Mouse (Mus musculus) Patski (cell line): ENCODE measurements at regions not wholly inside any gene's neighbourhood (a gene's known extent, or its start where the extent isn't known, plus 50 kb on each side); places are given as distances from the start of the nearest gene placed in this dataset.

Source experiments
- ATAC-seq: fragments of 100-300 bp; one replicate; pipeline ENCODE4 v1.8.0; 2021
- CTCF ChIA-PET: fragments of 350-600 bp; sonication (Branson Sonifier 250); formaldehyde crosslinking; loops from one replicate; lab custom pipeline; 2022; ENCODE audit warnings: inconsistent platforms; lab: Charles Lee
- POLR2A ChIA-PET: fragments of 350-600 bp; sonication (Branson Sonifier 250); formaldehyde crosslinking; loops from one replicate; lab custom pipeline; 2022; ENCODE audit warnings: antibody characterized with exemption, inconsistent platforms; lab: Charles Lee
- DNase-seq: peaks from one replicate; pipeline ENCODE4 v3.0.0-alpha.2; 2011; ENCODE audit warnings: low read depth, low spot score
- H3K27me3 ChIP-seq: fragments of 371-371 bp; one replicate; pipeline ENCODE4 v1.5.1; 2021
- CTCF ChIP-seq: fragments of 100-300 bp; IDR thresholded peaks from one replicate; pipeline ENCODE4 v1.5.1; 2021
- in situ Hi-C: fragments of 300-500 bp; cut with MboI; formaldehyde crosslinking; loops from 3 replicates; pipeline ENCODE4 v1.11.1; 2018; ENCODE audit warnings: low pct_unique_long_range_greater_than_20kb, mixed read lengths

GRCm38 (mm10) chr17:45881284-45881683, 147.6 kb upstream of the 1600014C23Rik start:
- TF ChIP-seq CTCF, result no peak
- DNase-seq, result no peak
- H3K27me3 ChIP-seq, result no peaks in the 10 kb centered on the region
- no peak for ATAC-seq
- ChIA-PET CTCF (interaction anchor here (1.0 kb wide), 2 partner anchors 8 to 12 kb away, joined by 3 to 4 read pairs; no protein-coding TSS in a partner anchor), POLR2A (no interaction called here)
- in situ Hi-C loops, result loop anchor here (5.0 kb wide), 1 partner anchor 144 kb away; no protein-coding TSS in a partner anchor

GRCm38 (mm10) chr17:45880761-45881160, 147.1 kb upstream of the 1600014C23Rik start:
- CTCF ChIA-PET, result interaction anchor here (0.7 to 1.0 kb wide), 3 partner anchors 8 to 25 kb away, joined by 3 to 4 read pairs (median 3); no protein-coding TSS in a partner anchor
- in situ Hi-C loops, result loop anchor here (5.0 kb wide), 1 partner anchor 143 kb away; no protein-coding TSS in a partner anchor

GRCm38 (mm10) chr17:45879478-45880250, 146.0 kb upstream of the 1600014C23Rik start:
- ATAC-seq (peak; percentile 37), DNase-seq (no peak)
- in situ Hi-C loops, result loop anchor here (5.0 kb wide), 1 partner anchor 142 kb away; no protein-coding TSS in a partner anchor
- no peaks in the 10 kb centered on the region for H3K27me3 ChIP-seq
- TF ChIP-seq CTCF, result no peak
- CTCF ChIA-PET, result no interaction called here
- POLR2A ChIA-PET, result interaction anchor here (1.4 kb wide), 1 partner anchor 18 kb away, joined by 4 read pairs; no protein-coding TSS in a partner anchor

More at GRCm38 (mm10) chr17:45880761-45881160, 147.1 kb upstream of the 1600014C23Rik start:
- ATAC-seq (no peak), DNase-seq (no peak)
- H3K27me3 ChIP-seq, result no peaks in the 10 kb centered on the region
- no peak for TF ChIP-seq CTCF
- POLR2A ChIA-PET, result interaction anchor here (1.4 kb wide), 1 partner anchor 17 kb away, joined by 4 read pairs; no protein-coding TSS in a partner anchor

GRCm38 (mm10) chr17:45878394-45878793, 144.8 kb upstream of the 1600014C23Rik start:
- ChIA-PET POLR2A (interaction anchor here (0.7 kb wide), 1 partner anchor 42 kb away, joined by 3 read pairs; no protein-coding TSS in a partner anchor), CTCF (interaction anchor here (0.9 kb wide), 1 partner anchor 28 kb away, joined by 3 read pairs; no protein-coding TSS in a partner anchor)
- TF ChIP-seq CTCF, result no peak
- ATAC-seq (no peak), DNase-seq (no peak)
- H3K27me3 ChIP-seq, result no peaks in the 10 kb centered on the region
- in situ Hi-C loops, result no loop called here

- POLR2A ChIA-PET, result interaction anchor here (0.6 to 1.0 kb wide), 3 partner anchors 10 to 897 kb away, joined by 3 read pairs; no protein-coding TSS in a partner anchor
These were observed 141.7 kb upstream of the 1600014C23Rik start for GRCm38 (mm10) chr17:45875325-45875724.

GRCm38 (mm10) chr17:45873996-45874395, 140.4 kb upstream of the 1600014C23Rik start:
- no peaks in the 10 kb centered on the region for H3K27me3 ChIP-seq
- ATAC-seq, result no peak
- POLR2A ChIA-PET, result interaction anchor here (0.6 to 1.1 kb wide), 2 partner anchors 25 to 145 kb away, joined by 3 read pairs; no protein-coding TSS in a partner anchor

More at GRCm38 (mm10) chr17:45875325-45875724, 141.7 kb upstream of the 1600014C23Rik start:
- ATAC-seq (no peak), DNase-seq (no peak)
- TF ChIP-seq CTCF, result no peak
- H3K27me3 ChIP-seq, result no peaks in the 10 kb centered on the region
- in situ Hi-C loops, result no loop called here
- CTCF ChIA-PET, result interaction anchor here (1.2 kb wide), 1 partner anchor 20 kb away, joined by 3 read pairs; no protein-coding TSS in a partner anchor

GRCm38 (mm10) chr17:45873200-45873955, 139.7 kb upstream of the 1600014C23Rik start:
- ChIA-PET CTCF (interaction anchor here (0.9 to 1.8 kb wide), 2 partner anchors 9 to 138 kb away, joined by 4 to 5 read pairs; no protein-coding TSS in a partner anchor), POLR2A (interaction anchor here (0.6 to 1.2 kb wide), 4 partner anchors 10 to 144 kb away, joined by 3 to 5 read pairs (median 3); no protein-coding TSS in a partner anchor)
- in situ Hi-C loops, result no loop called here
- ATAC-seq (peak; percentile 71), DNase-seq (no peak)
- no peak for TF ChIP-seq CTCF
- H3K27me3 ChIP-seq, result no peaks in the 10 kb centered on the region

More at GRCm38 (mm10) chr17:45873996-45874395, 140.4 kb upstream of the 1600014C23Rik start:
- CTCF ChIA-PET, result interaction anchor here (0.9 to 1.8 kb wide), 3 partner anchors 9 to 139 kb away, joined by 3 to 5 read pairs (median 4); no protein-coding TSS in a partner anchor
- in situ Hi-C loops, result no loop called here
- TF ChIP-seq CTCF, result no peak
- no peak for DNase-seq

- CTCF ChIA-PET, result no interaction called here
- in situ Hi-C loops, result no loop called here
- POLR2A ChIA-PET, result interaction anchor here (1.0 to 1.1 kb wide), 2 partner anchors 9 to 11 kb away, joined by 3 to 5 read pairs; no protein-coding TSS in a partner anchor
These were observed 138.3 kb upstream of the 1600014C23Rik start for GRCm38 (mm10) chr17:45871666-45872653.

GRCm38 (mm10) chr17:45871067-45871466, 137.4 kb upstream of the 1600014C23Rik start:
- ATAC-seq, result no peak
- in situ Hi-C loops, result no loop called here
- no peak for TF ChIP-seq CTCF

More at GRCm38 (mm10) chr17:45871666-45872653, 138.3 kb upstream of the 1600014C23Rik start:
- ATAC-seq (no peak), DNase-seq (no peak)
- no peak for TF ChIP-seq CTCF
- H3K27me3 ChIP-seq, result no peaks in the 10 kb centered on the region

More at GRCm38 (mm10) chr17:45871067-45871466, 137.4 kb upstream of the 1600014C23Rik start:
- no peaks in the 10 kb centered on the region for H3K27me3 ChIP-seq
- CTCF ChIA-PET, result interaction anchor here (1.0 kb wide), 1 partner anchor 17 kb away, joined by 3 read pairs; no protein-coding TSS in a partner anchor
- POLR2A ChIA-PET, result no interaction called here
- no peak for DNase-seq
